Mouse (Mus musculus) spleen, adult 12 weeks (tissue): ENCODE results near the gene Apod.
"Not testable (repeated sequence)": the region's sequence is repeated elsewhere in the genome, so short reads cannot be mapped to it uniquely, and the experiment has no call there.

Experiments used
- DNase-seq: peaks from one replicate; pipeline ENCODE4 v3.0.0; 2022; ENCODE audit warnings: low spot score

The Apod gene

DNA sequence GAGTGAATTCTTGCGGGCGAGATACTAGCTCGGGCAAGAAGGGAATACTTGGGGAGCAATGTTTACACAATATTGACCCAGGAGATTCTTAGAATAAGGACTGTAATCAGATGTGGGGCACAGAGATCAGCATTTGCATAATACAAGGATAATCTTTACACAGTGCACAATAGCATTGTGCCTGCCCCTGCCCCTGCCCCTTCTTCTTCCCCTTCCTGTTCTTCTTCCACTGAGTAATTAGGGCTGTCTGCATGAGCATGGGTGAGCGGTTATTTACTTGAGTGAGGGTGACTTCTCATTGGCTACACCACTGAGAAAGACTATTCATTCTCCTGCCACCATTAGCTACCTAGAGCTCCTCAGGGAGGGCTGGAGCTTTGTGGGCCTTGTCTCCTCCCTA lies 6.9 kb upstream of the Apod start:
- no peak for DNase-seq

GRCm38 (mm10) chr16:31320954-31321353 lies 6.3 kb upstream of the Apod start:
- DNase-seq, result no peak

DNA sequence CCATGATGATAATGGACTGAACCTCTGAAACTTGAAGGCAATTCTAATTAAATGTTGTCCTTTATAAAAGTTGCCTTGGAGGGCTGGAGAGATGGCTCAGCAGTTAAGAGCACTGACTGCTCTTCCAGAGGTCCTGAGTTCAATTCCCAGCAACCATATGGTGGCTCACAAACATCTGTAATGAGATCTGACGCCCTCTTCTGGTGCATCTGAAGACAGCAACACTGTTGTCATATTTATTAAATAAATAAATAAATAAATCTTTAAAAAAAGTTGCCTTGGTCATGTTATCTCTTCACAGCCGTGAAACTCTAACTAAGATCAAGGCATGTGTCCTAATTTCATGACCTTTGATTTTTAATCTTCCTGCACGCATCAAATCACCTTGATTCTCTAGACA lies 5.1 kb upstream of the Apod start:
- not testable (repeated sequence) for DNase-seq

GRCm38 (mm10) chr16:31319316-31319715 lies 4.7 kb upstream of the Apod start:
- DNase-seq, result no peak

GRCm38 (mm10) chr16:31318418-31318817 lies 3.8 kb upstream of the Apod start:
- DNase-seq, result no peak

- not testable (repeated sequence) for DNase-seq
Observed at GRCm38 (mm10) chr16:31316246-31317143, 1.9 kb upstream of the Apod start.

DNA sequence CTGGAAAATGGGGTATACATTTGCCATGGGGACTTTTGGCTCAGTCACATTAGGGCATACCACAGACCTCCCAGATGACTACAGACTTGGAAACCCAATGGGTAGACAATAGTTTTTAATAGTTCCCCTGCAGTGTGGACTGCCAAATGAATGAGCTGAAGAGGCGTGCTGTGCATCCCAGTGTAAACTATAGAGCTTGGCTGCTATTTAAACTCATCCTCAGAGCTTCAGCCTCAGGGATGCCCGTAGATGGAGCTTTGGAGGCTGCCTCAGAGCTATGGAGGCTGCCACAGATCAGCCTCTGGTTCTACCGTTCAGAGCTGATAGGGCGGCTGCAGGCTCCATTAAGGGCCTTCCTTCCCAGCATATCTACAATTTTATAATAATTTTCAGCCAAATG lies 686 bp upstream of the Apod start:
- DNase-seq, result no peak

GRCm38 (mm10) chr16:31313611-31314010 lies 997 bp downstream of the Apod start:
- DNase-seq, result no peak

DNA sequence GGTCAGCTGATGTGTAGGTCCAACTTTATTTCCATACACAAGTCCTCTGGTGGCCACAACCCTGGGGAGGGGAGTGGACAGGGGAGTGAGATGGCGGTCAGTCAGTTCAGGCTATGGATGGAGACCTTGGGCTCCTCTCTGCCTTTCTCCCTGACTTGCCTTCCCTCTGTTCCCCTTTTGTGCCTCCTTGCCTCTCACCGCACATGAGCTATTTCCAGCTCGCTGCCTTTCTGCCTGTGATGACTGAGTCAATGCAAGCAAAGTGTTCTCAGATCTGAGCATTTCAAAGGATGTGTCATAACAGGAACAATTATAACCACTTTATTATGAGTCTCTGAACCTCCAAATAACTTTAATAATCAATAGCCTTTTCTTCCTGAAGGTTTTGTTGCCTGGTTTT lies 2.3 kb downstream of the Apod start:
- DNase-seq, result no peak

GRCm38 (mm10) chr16:31305199-31305919 lies 9.2 kb downstream of the Apod start:
- no peak for DNase-seq

DNA sequence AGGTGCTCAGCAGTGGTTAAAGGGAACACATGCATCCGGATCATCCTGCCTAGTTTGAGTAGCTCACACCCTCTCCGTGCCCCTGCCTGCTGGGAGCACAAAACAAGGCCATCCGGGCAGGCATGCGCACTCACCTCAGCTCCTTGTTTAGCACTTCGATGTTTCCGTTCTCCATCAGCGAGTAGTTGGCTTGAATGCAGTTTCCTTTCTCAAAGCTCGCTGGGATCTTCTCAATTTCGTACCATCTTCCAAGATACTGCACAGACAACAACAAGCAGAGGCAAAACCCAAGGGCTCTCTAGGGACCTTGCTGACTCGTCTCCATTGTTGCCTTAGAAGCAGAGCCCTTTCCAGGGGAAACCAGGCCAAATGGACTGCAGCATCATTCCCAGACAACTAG lies 11.3 kb downstream of the Apod start:
- DNase-seq, result no peak

- DNase-seq, result no peak
Observed at GRCm38 (mm10) chr16:31300883-31301532, 13.6 kb downstream of the Apod start.

- DNase-seq, result no peak
Observed at GRCm38 (mm10) chr16:31300467-31300866, 14.1 kb downstream of the Apod start.

DNA sequence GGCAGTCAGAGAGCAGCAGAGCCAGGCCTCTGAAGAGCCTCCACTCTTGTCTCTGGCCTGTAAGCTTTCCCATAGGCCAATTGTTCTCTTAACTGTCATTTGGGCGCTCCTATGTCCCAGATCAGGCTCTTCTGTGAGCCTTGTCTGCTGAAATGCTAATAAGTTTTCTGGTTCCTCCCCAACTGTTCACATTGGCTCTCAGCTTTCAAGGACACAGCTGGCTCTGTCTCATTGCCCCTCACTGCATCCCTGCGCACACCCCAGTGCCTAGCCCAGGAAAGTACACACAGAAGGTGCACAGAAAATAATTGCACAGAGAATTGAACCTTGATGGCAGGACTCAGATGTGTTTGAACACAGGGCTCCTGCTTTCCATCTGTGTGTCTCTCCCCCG lies 14.7 kb downstream of the Apod start:
- DNase-seq, result no peak

DNA sequence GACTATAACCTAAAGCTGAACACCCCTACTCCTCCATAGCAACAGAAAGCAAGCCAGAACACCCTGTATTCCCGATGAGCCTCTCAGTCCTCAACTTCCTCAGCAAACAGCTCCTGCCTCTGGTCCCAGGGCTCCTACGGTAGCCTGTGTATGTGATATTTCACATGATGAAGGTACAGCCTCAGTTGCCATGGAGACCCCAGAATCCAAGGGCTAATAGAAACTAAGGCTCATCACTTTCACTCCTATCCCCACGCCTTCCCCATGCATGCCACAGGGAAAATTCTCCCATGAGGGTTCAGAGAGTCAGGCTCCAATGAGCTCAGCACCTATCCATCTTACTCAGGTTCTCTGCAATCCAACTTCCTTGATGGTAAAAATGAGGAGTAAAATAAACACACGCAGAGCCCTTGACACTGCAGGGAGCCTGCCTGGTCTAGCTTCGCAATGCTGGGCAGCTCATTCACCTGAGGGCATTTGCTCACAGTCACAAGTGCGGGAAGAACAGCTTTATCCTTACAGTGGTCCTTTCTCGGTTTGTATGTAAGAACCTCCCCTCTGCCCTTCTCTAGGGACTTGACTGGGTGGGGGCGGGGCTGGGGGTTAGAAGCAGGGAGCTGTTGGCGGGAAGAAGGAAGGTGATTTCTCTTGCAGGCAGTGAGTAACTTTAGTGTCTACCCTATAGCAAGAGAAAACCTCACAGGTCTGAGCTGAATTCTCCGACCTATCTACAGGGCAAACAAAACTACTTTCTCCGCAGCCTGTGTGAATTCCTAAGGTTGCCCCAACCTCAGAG lies 15.2 kb downstream of the Apod start:
- DNase-seq, result no peak

DNA sequence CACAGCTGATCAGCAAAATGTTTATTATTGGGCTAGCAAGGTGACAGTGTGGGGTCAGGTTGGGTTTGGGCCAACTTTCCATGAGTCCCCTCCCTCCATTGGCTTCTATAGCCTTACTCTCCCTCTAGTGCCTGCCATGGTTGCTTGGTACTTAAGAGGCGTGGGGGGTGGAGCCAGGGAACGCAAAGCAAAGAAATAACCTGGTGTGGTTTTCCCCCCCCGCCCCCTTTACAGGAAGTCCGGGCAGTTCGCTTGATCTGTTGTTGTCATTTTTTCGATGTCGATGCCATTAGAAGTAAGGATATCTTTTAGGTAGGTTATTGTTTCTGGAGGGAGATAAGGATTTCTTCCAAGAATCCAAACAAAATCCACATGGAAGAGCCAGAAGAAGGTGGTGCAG lies 17.5 kb downstream of the Apod start:
- DNase-seq, result no peak

DNA sequence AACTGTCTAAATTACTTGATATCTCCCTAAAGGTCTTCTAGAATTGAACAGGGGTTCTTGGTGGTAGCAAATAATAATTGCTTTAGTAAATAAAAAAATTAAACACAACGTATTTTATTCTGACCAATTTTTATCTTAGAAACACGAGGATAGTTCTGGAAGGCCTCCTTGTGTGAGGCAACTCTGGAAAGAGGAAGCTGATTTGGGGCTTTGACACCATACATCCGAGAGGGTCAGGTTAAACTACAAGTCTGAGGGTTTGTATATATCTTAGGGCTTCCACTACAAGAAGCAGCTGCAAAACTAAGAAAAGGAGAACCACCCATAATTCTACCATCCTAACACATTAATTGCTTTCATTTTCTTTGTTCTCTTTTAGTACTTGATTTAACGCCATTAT lies 20.8 kb downstream of the Apod start:
- DNase-seq, result no peak

DNA sequence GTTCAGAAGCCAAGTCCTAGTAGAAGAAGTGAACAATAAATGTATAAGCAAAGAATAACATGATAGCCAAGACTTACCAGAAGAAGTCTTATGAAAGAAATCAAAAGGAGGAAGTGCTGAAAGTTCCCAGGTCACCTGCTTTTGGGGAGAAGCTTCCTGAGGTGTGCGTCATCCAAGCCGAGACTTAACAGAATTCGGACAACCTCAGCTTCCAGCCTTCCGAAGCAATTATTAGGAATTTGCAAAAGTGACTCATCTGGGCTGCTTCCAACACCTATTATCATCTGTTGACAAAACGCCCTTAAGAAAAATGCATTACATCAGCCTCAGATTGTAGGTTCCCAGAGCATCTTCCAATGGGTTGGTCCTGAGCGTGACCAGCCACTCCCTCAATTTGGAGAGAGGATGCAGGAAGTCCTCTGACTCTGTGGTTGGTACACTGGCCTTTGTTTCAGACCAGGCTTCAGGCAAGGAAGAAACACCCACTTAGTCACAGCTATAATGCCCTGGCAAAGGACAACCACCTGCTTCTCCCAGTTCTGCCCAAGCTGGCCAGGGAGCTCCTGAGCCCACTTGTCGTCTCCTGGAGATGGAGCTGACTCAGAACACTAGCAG lies 23.8 kb downstream of the Apod start:
- DNase-seq, result no peak

DNA sequence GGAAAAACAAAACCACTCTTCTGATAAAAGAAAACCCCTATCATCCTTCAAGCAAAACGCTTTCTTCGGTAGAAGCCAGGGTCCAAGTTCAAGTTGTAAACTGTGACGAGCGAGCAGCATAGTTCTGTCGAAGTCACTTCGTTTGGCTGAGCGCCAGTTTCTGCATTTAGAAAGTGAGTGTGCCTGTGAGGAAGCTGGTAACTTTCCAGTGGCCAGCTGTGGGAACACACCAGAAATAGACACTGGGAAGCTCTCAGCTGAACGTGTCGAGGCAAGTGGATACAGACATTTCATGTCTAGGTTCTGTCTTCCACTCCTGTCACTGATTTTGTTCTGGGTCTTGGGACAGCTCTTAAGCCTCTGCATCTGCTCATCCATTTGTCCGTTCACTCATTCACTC lies 24.3 kb downstream of the Apod start:
- no peak for DNase-seq

DNA sequence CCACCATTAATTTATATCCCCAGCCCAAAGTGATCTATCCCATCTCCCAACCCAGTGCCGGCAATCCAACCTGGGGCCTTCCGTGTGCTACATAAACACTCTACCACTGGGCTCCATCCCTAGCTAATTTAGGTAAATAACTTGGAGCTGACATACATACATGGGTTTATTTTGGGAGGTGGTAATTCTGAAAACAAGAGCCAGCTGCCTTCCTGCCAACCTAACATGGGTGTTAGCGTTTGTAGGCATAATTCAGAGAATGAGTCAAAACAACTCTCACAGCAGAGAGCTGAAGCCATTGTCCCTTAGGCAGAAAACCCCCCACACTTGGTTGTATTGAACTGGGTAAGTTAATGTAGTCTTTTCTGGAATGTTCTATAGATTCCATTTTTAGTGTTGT lies 26.9 kb downstream of the Apod start:
- DNase-seq, result no peak

GRCm38 (mm10) chr16:31286801-31287488 lies 27.7 kb downstream of the Apod start:
- DNase-seq, result no peak
